Mouse (Mus musculus): ENCODE measurements around the gene Rsph3a.

Rsph3a gene

DNA sequence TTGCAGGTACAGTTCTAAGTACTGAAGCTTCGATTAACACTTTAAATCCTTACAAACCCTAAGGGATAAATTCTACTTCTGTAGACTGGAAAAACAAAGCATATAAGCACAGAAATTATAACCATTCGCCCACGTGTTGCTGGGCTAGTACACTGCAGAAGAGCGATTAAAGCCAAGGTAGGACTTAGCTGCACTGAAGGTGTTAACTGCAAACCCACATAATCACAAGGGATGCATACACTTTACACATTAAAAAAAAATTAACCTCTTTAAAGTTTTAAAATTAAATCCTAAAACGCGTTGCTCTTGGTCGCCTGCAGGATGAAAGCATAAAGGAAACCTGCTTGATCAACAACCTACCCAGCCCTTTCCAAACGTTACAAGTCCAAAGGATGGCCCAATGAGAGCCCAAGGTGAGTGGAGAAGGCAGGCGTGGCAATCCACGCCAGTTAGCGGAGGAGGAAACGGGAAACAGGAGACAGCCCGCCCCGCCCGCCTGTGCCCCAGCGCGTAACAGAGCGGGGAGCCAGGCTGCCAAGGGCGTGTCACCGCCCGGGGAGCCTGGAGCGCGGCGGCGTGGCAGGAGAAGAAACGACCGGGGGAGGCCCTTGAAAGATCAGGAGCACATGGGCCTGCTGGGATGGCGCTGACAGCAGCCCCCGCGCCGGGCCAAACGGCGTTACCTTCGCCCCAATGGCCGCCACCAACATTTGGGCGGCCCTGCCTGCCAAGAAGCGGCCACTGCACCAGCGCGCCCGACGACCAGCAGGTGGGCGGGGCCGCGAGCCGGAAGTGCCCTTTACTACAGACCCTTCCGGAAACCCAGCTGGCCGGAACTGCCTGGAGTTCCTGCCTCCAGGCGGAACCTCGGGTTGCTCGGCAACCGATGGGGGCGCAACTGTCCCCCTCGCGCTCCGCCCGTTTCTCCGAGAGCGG lies at the start of gene Rsph3a:
TSS of gene Rsph3a (plus strand) at position 498 of the 936 bp plus-strand sequence.
- peak; percentile 90 for DNase-seq

- peak; percentile 11 to 13 for DNase-seq
These were observed 49.3 kb upstream of the Rsph3a start for GRCm38 (mm10) chr17:7896047-7896635.

DNA sequence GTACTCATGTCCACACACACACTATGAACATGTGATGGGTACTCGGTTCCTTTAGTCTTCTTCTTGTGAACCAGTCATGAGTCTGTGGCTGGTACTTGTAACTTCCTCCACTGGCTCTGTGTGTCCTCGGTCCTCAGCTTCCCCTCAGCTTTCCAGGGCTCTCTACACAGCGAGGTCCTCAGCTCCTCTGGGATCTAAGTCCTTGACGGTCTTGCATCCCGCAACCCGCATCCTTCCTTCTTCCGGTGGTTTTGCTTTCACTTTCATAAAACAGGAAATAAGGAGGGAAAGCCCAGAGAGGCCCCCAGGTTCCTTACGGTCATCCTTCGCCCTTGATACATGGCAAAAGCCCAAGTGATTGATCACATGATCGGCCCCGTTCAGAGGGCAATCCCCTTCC lies 48.3 kb upstream of the Rsph3a start:
- no peak for DNase-seq

DNA sequence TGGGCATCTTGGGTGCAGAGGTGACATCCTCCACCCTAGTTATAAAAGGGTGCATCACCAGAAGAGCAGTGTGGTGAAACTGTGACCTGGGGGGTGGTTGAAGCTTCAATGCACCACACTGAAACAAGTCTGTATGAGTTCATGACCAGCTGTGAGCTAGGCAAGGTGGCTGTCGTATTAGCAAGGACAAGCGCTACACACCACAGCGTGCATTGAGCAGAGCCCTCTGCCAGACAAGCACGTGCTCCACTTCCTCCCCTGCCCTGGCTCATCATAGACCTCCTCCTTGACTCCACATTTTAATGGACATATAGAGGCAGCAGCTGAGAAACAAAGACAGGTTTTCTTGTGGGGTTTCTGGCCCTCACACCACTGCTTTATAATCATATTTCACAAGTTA lies 47.7 kb upstream of the Rsph3a start:
- DNase-seq = no peak

- DNase-seq = no peak
These were observed 46.2 kb upstream of the Rsph3a start for GRCm38 (mm10) chr17:7899233-7899632.

- no peak for DNase-seq
These were observed 45.5 kb upstream of the Rsph3a start for GRCm38 (mm10) chr17:7899961-7900360.

- no peak for DNase-seq
These were observed 43.9 kb upstream of the Rsph3a start for GRCm38 (mm10) chr17:7901536-7901935.

DNA sequence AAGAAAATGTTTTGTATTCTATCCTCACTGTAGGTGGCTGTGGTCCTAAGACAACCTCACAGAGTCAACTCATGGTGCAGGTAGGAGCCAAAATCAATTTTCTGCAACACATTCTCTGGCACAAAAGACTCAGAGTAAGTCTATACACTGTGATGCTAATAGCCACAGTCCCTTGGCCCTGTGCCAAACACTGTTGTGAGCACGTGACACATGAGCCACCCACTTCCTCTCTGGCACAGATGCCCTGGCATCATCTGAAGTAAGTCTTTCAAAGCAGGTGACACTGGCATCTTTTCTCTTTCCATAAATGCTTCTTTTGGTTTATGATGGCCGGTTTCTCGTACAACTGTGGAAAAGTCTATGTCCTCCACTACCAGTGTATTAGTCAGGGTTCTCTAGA lies 43.1 kb upstream of the Rsph3a start:
- DNase-seq = peak; percentile 22 to 63

DNA sequence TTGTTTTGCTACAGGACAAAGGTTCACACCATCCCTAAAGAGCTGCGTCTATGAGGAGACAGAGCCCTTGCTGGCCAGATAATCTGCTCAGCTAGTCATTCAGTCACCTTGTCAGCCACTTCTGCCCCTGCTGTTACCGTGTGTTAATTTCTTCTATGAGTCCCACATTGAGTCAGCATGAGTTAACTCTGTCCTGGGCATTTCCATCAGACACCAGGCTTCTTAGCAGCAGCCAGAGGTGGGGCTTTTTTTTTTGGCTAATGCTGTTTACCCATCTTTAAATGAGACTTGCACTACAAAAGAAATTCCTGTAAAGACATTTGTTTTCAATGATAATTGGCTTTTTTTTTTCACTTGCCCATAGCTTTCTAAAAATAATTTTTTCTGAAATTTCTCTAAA lies 40.4 kb upstream of the Rsph3a start:
- no peak for DNase-seq

DNA sequence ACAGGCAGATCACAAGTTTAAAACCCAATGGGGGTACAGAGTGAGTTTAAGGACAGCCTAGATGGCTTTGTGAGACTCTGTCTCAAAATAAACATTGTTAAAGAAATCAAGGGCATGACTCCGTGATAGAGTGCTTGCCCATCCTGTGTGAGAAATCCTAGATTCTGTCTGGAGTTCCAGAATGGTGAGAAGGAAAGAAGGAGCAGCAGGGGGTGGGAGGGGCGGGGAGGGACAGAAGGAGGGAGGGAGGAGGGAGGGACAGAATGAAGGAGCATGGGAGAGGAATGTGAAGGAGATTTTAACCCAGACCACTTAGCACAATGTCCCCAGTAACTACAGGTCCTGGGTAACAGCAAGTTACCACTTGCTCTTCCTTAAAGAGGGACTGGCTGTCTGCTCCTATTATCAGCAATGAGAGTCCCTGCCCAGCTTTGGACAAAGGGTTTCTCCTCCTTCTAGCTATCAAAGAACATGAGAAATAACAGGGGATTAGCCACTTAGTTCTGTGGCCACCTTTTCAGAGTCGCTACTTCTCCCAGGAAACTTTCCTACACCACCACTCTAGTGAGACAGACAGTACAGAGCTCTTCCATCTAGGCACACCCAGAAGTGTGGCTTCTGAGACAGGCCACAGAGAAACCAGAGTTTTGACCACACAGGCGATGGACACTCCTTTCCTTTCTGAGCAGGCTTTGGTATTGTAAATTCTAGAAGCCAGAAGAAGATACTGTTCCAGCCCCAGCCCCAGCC lies 39.3 kb upstream of the Rsph3a start:
- DNase-seq = no peak

DNA sequence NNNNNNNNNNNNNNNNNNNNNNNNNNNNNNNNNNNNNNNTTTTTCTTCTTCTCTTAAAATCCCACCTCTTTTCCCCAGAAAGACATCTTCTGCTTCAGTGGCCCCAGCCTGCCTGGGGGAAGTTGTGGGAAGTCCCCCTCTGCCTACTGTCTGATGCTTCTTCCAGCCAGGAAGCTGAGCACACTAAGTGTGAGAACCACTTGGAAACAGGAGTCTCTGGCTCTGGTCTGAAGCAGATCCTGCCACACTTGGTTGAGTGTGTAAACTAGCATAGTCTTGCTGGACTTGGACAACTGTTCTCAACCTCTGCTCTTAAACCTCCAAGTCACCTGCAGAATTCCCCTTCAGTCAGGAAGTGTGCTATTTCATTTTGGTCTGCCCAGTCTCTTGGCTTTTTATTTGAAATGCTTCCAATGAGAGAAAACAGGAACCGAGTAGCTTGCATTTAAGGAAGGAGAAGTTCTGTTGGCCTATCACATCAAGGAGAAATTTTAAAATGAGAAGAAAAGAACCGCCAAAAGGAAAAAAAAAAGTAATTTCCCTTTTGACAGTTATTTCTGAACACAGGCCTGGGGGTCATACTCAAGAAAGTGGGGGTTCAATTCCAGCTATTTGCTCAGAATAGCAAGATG lies 30.7 kb upstream of the Rsph3a start:
- no peak for DNase-seq

GRCm38 (mm10) chr17:7915791-7916190 lies 29.6 kb upstream of the Rsph3a start:
- no peak for DNase-seq

DNA sequence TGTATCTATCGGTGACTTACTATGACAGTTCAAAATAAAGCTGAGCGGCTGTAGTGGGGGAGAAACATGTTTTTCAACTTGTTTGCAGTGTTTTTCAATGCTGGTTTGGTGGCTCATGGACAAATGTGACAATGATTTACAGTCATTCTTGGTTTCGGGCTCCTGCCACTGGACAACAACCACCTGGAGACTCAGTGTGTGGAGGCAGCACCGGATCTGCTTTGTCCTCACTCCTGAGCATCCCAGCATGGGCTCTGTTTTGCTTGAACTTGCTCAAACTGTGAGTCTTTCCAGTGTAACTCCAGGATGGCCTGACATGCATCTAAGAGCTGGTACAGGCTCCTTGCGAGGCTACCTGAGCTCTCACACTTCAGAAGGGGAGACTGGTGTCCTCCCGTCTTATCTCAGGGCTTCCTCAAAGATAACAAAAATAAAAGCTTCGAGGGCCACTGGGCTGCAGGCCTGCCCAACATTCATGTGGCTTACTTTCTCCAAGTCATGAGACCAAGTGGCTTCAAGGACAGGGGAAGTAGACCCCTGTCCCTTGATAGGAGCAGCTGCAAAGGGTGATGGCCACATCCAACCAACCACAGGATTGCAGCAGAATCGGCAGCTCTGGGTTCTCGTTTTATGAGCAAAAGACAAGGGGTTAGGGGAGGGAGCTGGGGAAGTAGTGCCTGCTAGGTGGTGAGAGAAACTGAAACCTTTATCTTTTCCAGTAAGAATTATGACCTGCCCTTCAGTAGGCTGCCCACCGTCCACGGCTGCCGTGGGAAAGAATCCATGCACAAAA lies 28.4 kb upstream of the Rsph3a start:
- no peak for DNase-seq

DNA sequence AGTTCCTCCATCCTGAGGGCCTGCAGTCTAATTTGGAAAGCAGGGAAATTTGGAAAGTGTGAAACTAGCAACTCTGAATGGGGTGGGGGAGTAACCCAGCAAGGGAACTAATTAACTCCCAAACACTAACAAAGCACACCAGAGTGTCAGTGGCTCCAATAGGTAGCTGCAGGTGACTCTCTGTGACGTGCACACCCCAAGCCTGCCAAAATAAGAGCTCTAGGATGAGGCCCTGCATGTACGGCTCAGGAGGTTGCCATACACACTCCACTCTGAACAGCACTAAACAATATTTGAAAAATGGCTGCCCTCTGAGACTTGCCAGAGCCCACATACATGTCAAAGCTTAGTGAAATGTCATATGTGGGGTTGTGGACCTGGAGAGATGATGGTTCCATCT lies 27.1 kb upstream of the Rsph3a start:
- DNase-seq = no peak

DNA sequence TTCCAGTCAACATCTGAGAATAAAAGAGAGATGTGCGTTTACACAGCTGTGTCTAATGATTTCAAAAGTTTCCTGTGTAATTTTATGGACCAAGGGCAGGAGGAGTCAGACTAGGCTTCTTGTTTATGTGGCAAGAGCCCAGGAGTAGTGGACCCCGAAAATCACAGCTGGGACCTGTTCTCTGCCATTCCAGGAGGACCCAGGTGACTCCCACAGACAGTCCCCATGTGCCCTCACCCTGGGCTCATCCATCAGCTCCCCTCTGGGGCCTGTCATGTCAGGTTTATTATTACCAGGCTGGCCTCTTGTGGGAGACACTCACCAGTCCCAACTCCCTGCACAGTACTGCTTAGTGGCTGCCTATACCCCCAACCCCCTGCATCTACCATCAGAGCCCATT lies 26.2 kb upstream of the Rsph3a start:
- DNase-seq = no peak

DNA sequence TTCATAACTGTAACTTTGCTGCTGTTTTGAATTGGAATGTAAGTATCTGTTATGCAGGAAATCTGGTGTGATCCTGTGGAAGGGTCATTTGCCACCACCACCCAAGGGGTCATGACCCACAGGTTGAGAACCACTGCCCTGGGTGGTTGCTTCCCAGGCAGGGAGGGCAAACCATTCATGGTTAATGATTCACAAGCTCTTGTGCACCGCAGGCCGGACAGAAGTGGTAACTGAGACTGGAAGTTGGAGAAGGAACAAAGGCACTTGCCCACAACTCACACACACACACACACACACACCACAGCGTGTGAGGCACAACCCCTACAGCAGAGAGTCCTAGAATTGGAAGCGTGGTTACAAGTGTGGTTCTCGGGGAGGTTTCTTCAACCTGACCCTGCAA lies 22.9 kb upstream of the Rsph3a start:
- DNase-seq = no peak

DNA sequence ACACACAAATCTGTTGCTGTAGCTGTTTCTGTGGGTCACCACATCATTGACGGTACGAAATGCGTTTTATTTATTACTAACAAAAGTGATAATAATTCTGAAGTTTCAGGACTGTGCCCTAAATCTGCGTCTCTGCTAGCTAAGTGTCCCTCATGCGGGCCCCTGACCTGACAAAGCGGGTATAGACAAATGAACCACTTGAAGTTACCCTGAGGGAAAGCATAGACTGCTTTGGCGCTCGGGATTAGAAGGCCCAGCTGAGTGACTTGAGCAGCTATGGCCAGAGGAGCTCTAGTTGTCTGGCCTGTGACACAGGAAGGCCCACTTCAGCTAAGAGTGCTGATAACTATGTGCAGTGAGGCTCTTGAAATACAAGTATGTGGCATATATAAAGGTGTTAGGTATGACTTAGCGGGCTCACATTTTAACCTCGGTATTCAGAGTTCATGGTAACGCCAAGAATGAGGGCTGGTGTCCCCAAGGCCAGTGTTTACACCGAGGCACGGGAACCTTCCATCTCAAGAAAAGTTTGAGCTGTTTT lies 21.2 kb upstream of the Rsph3a start:
- no peak for DNase-seq

- no peak for DNase-seq
These were observed 19.8 kb upstream of the Rsph3a start, which contains the start of gene Tagap for GRCm38 (mm10) chr17:7925413-7926160. TSS of gene Tagap (plus strand) at chr17:7926000.

GRCm38 (mm10) chr17:7927582-7928535 lies 17.6 kb upstream of the Rsph3a start:
- DNase-seq = peak; percentile 85 to 93

- no peak for DNase-seq
These were observed 16.8 kb upstream of the Rsph3a start for GRCm38 (mm10) chr17:7928662-7929061.
